Mouse (Mus musculus) left cerebral cortex, postnatal 4 days (tissue): ENCODE measurements around the gene Arhgap35. TPM values are rescaled to one million over a fixed set of nuclear protein-coding genes. Genes with fewer than 3 reads are reported as not detected.

Source experiments
- DNase-seq: peaks from one replicate; pipeline ENCODE4 v3.0.0-alpha.2; 2022
- intact Hi-C: fragments of 180-260 bp; cut with DNase I; formaldehyde crosslinking; loops from one replicate; pipeline ENCODE4 v1.15.1; 2025
- total RNA-seq, 2 experiments: library from RNA; stranded (reverse); gene quantifications; 2 replicates each; pipeline ENCODE4 v1.2.3; 2021

Gene Arhgap35
- total RNA-seq, 2 experiments from 2014 or later, result 173 to 176 TPM

GRCm38 (mm10) chr7:16474445-16474844 lies 140.3 kb downstream of the Arhgap35 start:
- intact Hi-C loops, result no loop called here
- DNase-seq, result no peak

- intact Hi-C loops, result no loop called here
- DNase-seq, result no peak
Observed at GRCm38 (mm10) chr7:16473847-16474246, 140.9 kb downstream of the Arhgap35 start.

GRCm38 (mm10) chr7:16472116-16472709 lies 142.6 kb downstream of the Arhgap35 start:
- intact Hi-C loops, result no loop called here

GRCm38 (mm10) chr7:16471549-16471948 lies 143.2 kb downstream of the Arhgap35 start:
- DNase-seq, result no peak
- intact Hi-C loops, result no loop called here

More at GRCm38 (mm10) chr7:16472116-16472709, 142.6 kb downstream of the Arhgap35 start:
- DNase-seq, result no peak

GRCm38 (mm10) chr7:16468115-16468514 lies 146.7 kb downstream of the Arhgap35 start:
- intact Hi-C loops, result no loop called here
- no peak for DNase-seq

GRCm38 (mm10) chr7:16466565-16466964 lies 148.2 kb downstream of the Arhgap35 start:
- no peak for DNase-seq
- intact Hi-C loops, result no loop called here

GRCm38 (mm10) chr7:16465568-16465967 lies 149.2 kb downstream of the Arhgap35 start:
- DNase-seq, result no peak
- intact Hi-C loops, result no loop called here

GRCm38 (mm10) chr7:16465160-16465559 lies 149.6 kb downstream of the Arhgap35 start:
- intact Hi-C loops, result no loop called here
- peak; percentile 68 for DNase-seq

GRCm38 (mm10) chr7:16463214-16463613 lies 151.6 kb downstream of the Arhgap35 start:
- intact Hi-C loops, result no loop called here
- peak; percentile 87 for DNase-seq

- DNase-seq, result peak; percentile 19
- intact Hi-C loops, result no loop called here
Observed at GRCm38 (mm10) chr7:16461705-16462104, 153.1 kb downstream of the Arhgap35 start.

GRCm38 (mm10) chr7:16461151-16461550 lies 153.6 kb downstream of the Arhgap35 start:
- intact Hi-C loops, result no loop called here
- DNase-seq, result peak; percentile 21

- intact Hi-C loops, result no loop called here
- peak; percentile 35 for DNase-seq
Observed at GRCm38 (mm10) chr7:16460566-16460965, 154.2 kb downstream of the Arhgap35 start.

- intact Hi-C loops, result no loop called here
- no peak for DNase-seq
Observed at GRCm38 (mm10) chr7:16456289-16456688, 158.5 kb downstream of the Arhgap35 start.

- intact Hi-C loops, result no loop called here
- no peak for DNase-seq
Observed at GRCm38 (mm10) chr7:16455016-16455415, 159.8 kb downstream of the Arhgap35 start.

GRCm38 (mm10) chr7:16453118-16453711 lies 161.6 kb downstream of the Arhgap35 start:
- peak; percentile 44 for DNase-seq
- intact Hi-C loops, result no loop called here

- peak; percentile 90 for DNase-seq
- intact Hi-C loops, result no loop called here
Observed at GRCm38 (mm10) chr7:16452587-16453073, 162.2 kb downstream of the Arhgap35 start, which contains the start of gene Tmem160. Tmem160 (plus strand) TSS chr7:16452779.

- intact Hi-C loops, result no loop called here
- DNase-seq, result no peak
Observed at GRCm38 (mm10) chr7:16451656-16452055, 163.1 kb downstream of the Arhgap35 start.

Other genes with a start within 250 kb of the Arhgap35 start
- gene Sae1, start 227.2 kb downstream of the Arhgap35 start, total RNA-seq, result 100 to 1,000 TPM; 119 to 129 TPM
- 10 to 100 TPM; 67.8 to 68.5 TPM for gene Zc3h4, start 214.1 kb downstream of the Arhgap35 start, total RNA-seq
- 10 to 100 TPM; 61.8 to 66.8 TPM for gene Tmem160, start 162.2 kb downstream of the Arhgap35 start, total RNA-seq
- gene Npas1, start 137.3 kb downstream of the Arhgap35 start, total RNA-seq, result 10 to 100 TPM; 22.8 to 24.6 TPM
- not detected for gene Ceacam15, start 60.7 kb upstream of the Arhgap35 start, total RNA-seq
- not detected for gene Ceacam9, start 106.9 kb upstream of the Arhgap35 start, total RNA-seq
- gene Ap2s1, start 123.4 kb upstream of the Arhgap35 start, total RNA-seq, result 100 to 1,000 TPM; 317 TPM
- 1 to 10 TPM; 8.8 TPM for gene Slc1a5, start 166.3 kb upstream of the Arhgap35 start, total RNA-seq
- gene Strn4, start 200.9 kb upstream of the Arhgap35 start, total RNA-seq, result 100 to 1,000 TPM; 223 to 229 TPM
- gene Fkrp, start 201.7 kb upstream of the Arhgap35 start, total RNA-seq, result 10 to 100 TPM; 35.8 to 38.9 TPM
- gene Prkd2, start 227.9 kb upstream of the Arhgap35 start, total RNA-seq, result 1 to 10 TPM; 9.1 to 9.5 TPM